Mouse (Mus musculus): Measurements from ENCODE around the gene Morn1. TPM values are rescaled to one million over a fixed set of nuclear protein-coding genes. Genes with fewer than 3 reads are reported as not detected.

Morn1 gene
- total RNA-seq, 2 experiments from 2014 or later: 9.0 to 10.4 TPM

GRCm38 (mm10) chr4:155137891-155138290 lies 51.5 kb downstream of the Morn1 start:
- DNase-seq (ENCODE audit: low spot score in 2 of 2): no peak

- DNase-seq (ENCODE audit: low spot score in 2 of 2): no peak
These were observed 52.1 kb downstream of the Morn1 start for GRCm38 (mm10) chr4:155138451-155138850.

- DNase-seq (ENCODE audit: low spot score in 2 of 2): no peak
These were observed 53.1 kb downstream of the Morn1 start for GRCm38 (mm10) chr4:155139281-155140045.

GRCm38 (mm10) chr4:155140150-155140549 lies 53.8 kb downstream of the Morn1 start:
- DNase-seq (ENCODE audit: low spot score in 2 of 2): no peak

- DNase-seq (ENCODE audit: low spot score in 2 of 2): no peak
These were observed 54.5 kb downstream of the Morn1 start for GRCm38 (mm10) chr4:155140795-155141265.

GRCm38 (mm10) chr4:155142836-155143235 lies 56.5 kb downstream of the Morn1 start:
- DNase-seq (ENCODE audit: low spot score in 2 of 2): no peak

GRCm38 (mm10) chr4:155143411-155143810 lies 57.0 kb downstream of the Morn1 start:
- DNase-seq (ENCODE audit: low spot score in 2 of 2): no peak

- DNase-seq (ENCODE audit: low spot score in 2 of 2): peak; percentile 41 to 61
These were observed 57.6 kb downstream of the Morn1 start for GRCm38 (mm10) chr4:155143871-155144502.

- no peak for DNase-seq (ENCODE audit: low spot score in 2 of 2)
These were observed 58.3 kb downstream of the Morn1 start for GRCm38 (mm10) chr4:155144548-155145180.

GRCm38 (mm10) chr4:155146107-155146823 lies 59.9 kb downstream of the Morn1 start:
- DNase-seq (ENCODE audit: low spot score in 2 of 2): no peak

- DNase-seq (ENCODE audit: low spot score in 2 of 2): no peak
These were observed 62.1 kb downstream of the Morn1 start for GRCm38 (mm10) chr4:155148453-155148852.

GRCm38 (mm10) chr4:155148910-155149698 lies 62.7 kb downstream of the Morn1 start:
- no peak for DNase-seq (ENCODE audit: low spot score in 2 of 2)

- no peak for DNase-seq (ENCODE audit: low spot score in 2 of 2)
These were observed 63.5 kb downstream of the Morn1 start for GRCm38 (mm10) chr4:155149941-155150275.

GRCm38 (mm10) chr4:155150276-155151113 lies 64.1 kb downstream of the Morn1 start:
- DNase-seq (ENCODE audit: low spot score in 2 of 2): peak; percentile 60 to 65

- DNase-seq (ENCODE audit: low spot score in 2 of 2): no peak
These were observed 64.9 kb downstream of the Morn1 start for GRCm38 (mm10) chr4:155151221-155151788.

- DNase-seq (ENCODE audit: low spot score in 2 of 2): no peak
These were observed 65.5 kb downstream of the Morn1 start for GRCm38 (mm10) chr4:155151845-155152244.

- no peak for DNase-seq (ENCODE audit: low spot score in 2 of 2)
These were observed 66.1 kb downstream of the Morn1 start for GRCm38 (mm10) chr4:155152476-155152875.

GRCm38 (mm10) chr4:155153389-155154072 lies 67.2 kb downstream of the Morn1 start:
- DNase-seq (ENCODE audit: low spot score in 2 of 2): no peak

GRCm38 (mm10) chr4:155154986-155155385 lies 68.6 kb downstream of the Morn1 start:
- DNase-seq (ENCODE audit: low spot score in 2 of 2): no peak
